Mouse (Mus musculus): ENCODE measurements around the gene Ube2h. TPM values are rescaled to one million over a fixed set of nuclear protein-coding genes. Genes with fewer than 3 reads are reported as not detected.
A peak's percentile ranks its signal among the peaks of the same experiment; 100 is the strongest.
"Not testable (repeated sequence)": the region's sequence is repeated elsewhere in the genome, so short reads cannot be mapped to it uniquely, and the experiment has no call there.

Ube2h gene
- total and polyA plus RNA-seq, 3 experiments, result 29.4 to 61.7 (median 61.5) TPM

DNA sequence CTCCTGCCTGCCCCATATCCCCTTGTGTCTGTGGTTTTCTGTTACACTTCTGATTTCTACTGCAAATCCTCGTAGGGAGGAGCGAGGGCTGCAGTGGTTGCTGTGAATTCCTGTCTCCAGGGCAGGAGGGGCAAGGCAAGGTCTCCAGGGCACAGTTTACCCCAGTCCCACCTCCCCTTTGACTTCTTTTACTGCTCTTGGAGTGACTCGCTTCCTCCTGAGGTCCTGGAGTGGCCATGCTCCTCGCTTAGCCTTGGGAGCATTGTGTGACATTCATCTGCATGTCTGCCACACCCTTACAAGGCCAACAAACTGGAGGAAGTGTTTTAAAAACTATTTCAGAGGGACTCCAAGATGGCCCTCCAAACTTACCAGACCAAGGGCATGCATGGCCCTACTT, 16.7 kb upstream of the Ube2h start:
- DNase-seq, result no peak
- no peaks in the 10 kb centered on the region for H3K79me2 ChIP-seq (replicated peaks; ENCODE audit: control insufficient read depth, insufficient read depth, low read length)
- no peak for TF ChIP-seq POLR2A (IDR thresholded peaks at IDR 0.05; ENCODE audit: insufficient read depth, low read depth, low read length)
- TF ChIP-seq CTCF (IDR thresholded peaks at IDR 0.05), result no peak
- no peak overlapping the region for H3K27ac ChIP-seq
- no peak overlapping the region for H3K4me3 ChIP-seq
- no peaks in the 10 kb centered on the region for H3K36me3 ChIP-seq (ENCODE audit: control insufficient read depth, insufficient read depth, low read length)
- H3K9ac ChIP-seq (ENCODE audit: low read depth, low read length), result no peak overlapping the region
- intact Hi-C loops (cut with DNase I), result no loop called here
- peaks cover 1% of the 10 kb centered on the region; the same call in 1 of the 2 replicates for H3K4me1 ChIP-seq (ENCODE audit: control insufficient read depth, insufficient read depth, low read length)
- 56% methylated on average over 4 of the region's 4 CpGs for WGBS
- no peaks in the 10 kb centered on the region for H3K27me3 ChIP-seq (ENCODE audit: control insufficient read depth, insufficient read depth, low read length)

DNA sequence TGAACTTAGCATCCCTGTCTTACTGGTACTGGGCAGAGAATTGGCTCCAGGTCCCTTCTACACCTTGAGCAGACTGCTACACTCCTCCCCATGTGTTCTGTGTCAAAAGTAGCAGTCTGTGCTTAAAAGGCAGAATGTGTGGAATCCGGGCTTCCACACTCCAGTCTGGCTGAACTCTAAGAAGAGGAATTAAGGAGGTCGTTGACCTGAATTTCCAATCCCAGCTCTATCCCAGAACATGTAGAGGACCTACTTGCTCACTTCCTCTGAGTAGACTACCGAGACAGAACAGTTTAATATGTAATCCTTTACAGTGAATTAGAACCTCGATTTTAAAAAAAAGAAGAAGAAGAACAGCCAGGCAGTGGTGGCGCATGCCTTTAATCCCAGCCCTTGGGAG, 14.9 kb upstream of the Ube2h start:
- H3K27ac ChIP-seq, result no peak overlapping the region
- no peak overlapping the region for H3K9ac ChIP-seq (ENCODE audit: low read depth, low read length)
- H3K4me1 ChIP-seq (ENCODE audit: control insufficient read depth, insufficient read depth, low read length), result no peaks in the 10 kb centered on the region
- no peak for DNase-seq
- H3K27me3 ChIP-seq (ENCODE audit: control insufficient read depth, insufficient read depth, low read length), result no peaks in the 10 kb centered on the region
- H3K79me2 ChIP-seq (replicated peaks; ENCODE audit: control insufficient read depth, insufficient read depth, low read length), result no peaks in the 10 kb centered on the region
- no peaks in the 10 kb centered on the region for H3K36me3 ChIP-seq (ENCODE audit: control insufficient read depth, insufficient read depth, low read length)
- WGBS, result 85% methylated on average over 5 of the region's 5 CpGs
- intact Hi-C loops (cut with DNase I), result no loop called here
- no peak overlapping the region for H3K4me3 ChIP-seq
- TF ChIP-seq EP300 (IDR thresholded peaks at IDR 0.05; ENCODE audit: insufficient read depth, low read depth, low read length) (no peak), POLR2A (IDR thresholded peaks at IDR 0.05; ENCODE audit: insufficient read depth, low read depth, low read length) (no peak), CTCF (IDR thresholded peaks at IDR 0.05) (no peak)

DNA sequence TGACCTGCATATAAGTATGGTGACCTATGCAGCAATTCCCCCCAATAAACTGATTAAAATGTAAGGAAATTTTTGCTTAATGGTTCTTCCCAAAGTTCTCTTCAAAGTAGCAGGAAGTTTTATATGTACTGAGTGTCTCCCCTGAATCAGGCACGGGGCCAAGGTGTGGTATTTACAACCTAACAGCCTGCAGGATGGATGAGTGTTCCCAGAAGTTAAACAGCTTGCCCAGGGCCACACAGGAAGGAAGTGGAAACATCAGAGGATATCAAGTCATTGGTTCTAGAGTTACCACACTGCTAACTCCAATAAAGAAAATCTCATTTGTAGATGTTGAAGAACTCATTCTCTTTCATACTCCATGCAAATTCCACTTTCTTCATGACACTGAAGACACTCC, 7.7 kb upstream of the Ube2h start:
- H3K27me3 ChIP-seq (ENCODE audit: control insufficient read depth, insufficient read depth, low read length), result no peaks in the 10 kb centered on the region
- TF ChIP-seq POLR2A (IDR thresholded peaks at IDR 0.05; ENCODE audit: insufficient read depth, low read depth, low read length), result no peak
- TF ChIP-seq EP300 (IDR thresholded peaks at IDR 0.05; ENCODE audit: insufficient read depth, low read depth, low read length), result no peak
- no peak overlapping the region for H3K9ac ChIP-seq (ENCODE audit: low read depth, low read length)
- no peak overlapping the region for H3K4me3 ChIP-seq
- no peak for DNase-seq
- no peaks in the 10 kb centered on the region for H3K79me2 ChIP-seq (replicated peaks; ENCODE audit: control insufficient read depth, insufficient read depth, low read length)
- intact Hi-C loops (cut with DNase I), result no loop called here
- no peaks in the 10 kb centered on the region for H3K36me3 ChIP-seq (ENCODE audit: control insufficient read depth, insufficient read depth, low read length)
- H3K4me1 ChIP-seq (ENCODE audit: control insufficient read depth, insufficient read depth, low read length), result no peaks in the 10 kb centered on the region
- H3K27ac ChIP-seq, result no peak overlapping the region
- WGBS, result 62% methylated on average over 1 of the region's 1 CpGs

DNA sequence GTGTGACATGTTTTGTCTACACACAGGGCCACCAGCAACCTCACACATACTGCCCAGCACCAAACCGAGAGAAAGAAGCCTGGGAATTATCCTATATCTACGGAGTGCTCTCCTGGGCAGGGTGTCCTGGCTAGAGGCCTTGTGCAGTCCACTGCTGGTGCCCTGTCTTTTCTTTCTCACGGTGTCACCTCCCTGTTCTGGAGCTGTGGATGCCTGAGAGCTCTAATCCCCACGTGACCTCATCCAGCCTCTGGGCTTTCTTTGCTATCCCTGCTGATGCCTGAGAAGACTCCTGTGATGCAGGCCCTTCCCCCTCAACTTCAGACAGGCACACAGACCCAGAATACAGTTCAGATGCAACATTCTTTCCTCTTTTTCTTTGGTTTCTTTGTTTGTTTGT, 4.4 kb upstream of the Ube2h start:
- no peaks in the 10 kb centered on the region for H3K27me3 ChIP-seq (ENCODE audit: control insufficient read depth, insufficient read depth, low read length)
- intact Hi-C loops (cut with DNase I), result loop anchor here (5.0 kb wide), 1 partner anchor 76 kb away; no protein-coding TSS in a partner anchor
- no peaks in the 10 kb centered on the region; the same call in 1 of the 2 replicates for H3K4me1 ChIP-seq (ENCODE audit: control insufficient read depth, insufficient read depth, low read length)
- DNase-seq, result no peak
- H3K9ac ChIP-seq (ENCODE audit: low read depth, low read length), result no peak overlapping the region
- H3K4me3 ChIP-seq, result no peak overlapping the region
- 63% methylated on average over 4 of the region's 4 CpGs for WGBS
- no peaks in the 10 kb centered on the region for H3K36me3 ChIP-seq (ENCODE audit: control insufficient read depth, insufficient read depth, low read length)
- H3K27ac ChIP-seq, result no peak overlapping the region
- H3K79me2 ChIP-seq (replicated peaks; ENCODE audit: control insufficient read depth, insufficient read depth, low read length), result no peaks in the 10 kb centered on the region
- TF ChIP-seq POLR2A (IDR thresholded peaks at IDR 0.05; ENCODE audit: insufficient read depth, low read depth, low read length) (no peak), CTCF (IDR thresholded peaks at IDR 0.05) (no peak), EP300 (IDR thresholded peaks at IDR 0.05; ENCODE audit: insufficient read depth, low read depth, low read length) (no peak)

DNA sequence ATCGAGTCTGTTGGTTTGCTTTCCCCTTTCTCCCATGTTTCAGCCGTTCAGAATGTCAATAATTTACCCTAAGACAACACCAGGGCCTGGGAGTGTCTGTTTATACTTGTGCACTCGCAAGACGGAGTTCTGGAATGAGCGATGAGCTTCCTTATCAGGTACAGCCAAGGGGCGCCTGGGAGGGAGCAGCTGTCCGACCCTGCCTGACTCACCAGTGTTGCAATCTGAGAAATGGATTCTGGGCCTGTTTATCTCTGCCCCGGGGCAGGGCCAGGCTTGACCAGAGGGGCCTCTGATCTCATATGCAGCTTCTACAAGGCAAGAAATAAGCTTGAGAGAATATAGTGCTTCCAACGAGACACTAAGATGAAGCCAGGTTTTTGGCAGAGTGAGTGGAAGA, 3.4 kb upstream of the Ube2h start:
- no peak overlapping the region for H3K27ac ChIP-seq
- intact Hi-C loops (cut with DNase I), result loop anchor here (5.0 kb wide), 1 partner anchor 75 kb away; no protein-coding TSS in a partner anchor
- no peak for TF ChIP-seq EP300 (IDR thresholded peaks at IDR 0.05; ENCODE audit: insufficient read depth, low read depth, low read length)
- no peak for TF ChIP-seq CTCF (IDR thresholded peaks at IDR 0.05)
- TF ChIP-seq POLR2A (IDR thresholded peaks at IDR 0.05; ENCODE audit: insufficient read depth, low read depth, low read length), result no peak
- peak; percentile 47 to 70 for DNase-seq
- H3K4me3 ChIP-seq, result no peak overlapping the region
- 29% methylated on average over 9 of the region's 9 CpGs for WGBS
- no peaks in the 10 kb centered on the region; the same call in 1 of the 2 replicates for H3K4me1 ChIP-seq (ENCODE audit: control insufficient read depth, insufficient read depth, low read length)
- no peaks in the 10 kb centered on the region for H3K27me3 ChIP-seq (ENCODE audit: control insufficient read depth, insufficient read depth, low read length)
- H3K9ac ChIP-seq (ENCODE audit: low read depth, low read length), result no peak overlapping the region
- H3K36me3 ChIP-seq (ENCODE audit: control insufficient read depth, insufficient read depth, low read length), result no peaks in the 10 kb centered on the region
- H3K79me2 ChIP-seq (replicated peaks; ENCODE audit: control insufficient read depth, insufficient read depth, low read length), result no peaks in the 10 kb centered on the region; the same call in 1 of the 2 replicates

DNA sequence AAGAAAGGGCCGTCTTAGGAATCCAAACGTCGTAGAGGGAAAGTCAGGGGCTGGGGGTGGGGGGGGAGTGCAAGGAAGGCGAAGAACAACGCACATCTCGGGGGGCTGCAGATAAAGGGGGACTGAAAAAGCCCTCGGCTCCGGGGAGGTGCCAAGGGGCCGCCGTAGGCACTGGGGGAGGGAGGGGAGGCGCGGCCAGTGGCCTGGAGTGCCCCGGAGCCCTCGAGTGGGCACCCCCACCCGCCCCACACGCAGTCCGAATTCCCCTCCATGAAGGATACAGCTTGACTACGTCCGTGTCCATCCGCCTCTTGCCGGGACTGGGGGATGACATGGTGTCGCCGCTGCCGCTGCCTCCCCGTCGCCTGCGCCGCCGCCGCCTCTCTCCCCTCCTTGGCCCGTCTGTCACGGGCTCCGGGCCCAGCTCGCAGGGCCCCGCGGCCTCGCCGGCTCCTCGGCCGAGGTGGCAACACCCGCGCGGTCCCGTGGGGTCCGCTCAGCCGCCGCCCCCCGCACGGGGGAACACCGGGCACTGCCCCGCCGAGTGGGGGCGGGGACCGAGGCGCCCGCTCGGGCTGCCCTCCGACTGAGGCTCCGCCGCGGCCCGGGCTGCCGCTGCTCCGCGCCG, 454 bp downstream of the Ube2h start:
- not testable (repeated sequence) for H3K79me2 ChIP-seq (replicated peaks; ENCODE audit: control insufficient read depth, insufficient read depth, low read length); H3K4me1 ChIP-seq (ENCODE audit: control insufficient read depth, insufficient read depth, low read length); H3K27me3 ChIP-seq (ENCODE audit: control insufficient read depth, insufficient read depth, low read length); DNase-seq
- Histone ChIP-seq H3K9ac (ENCODE audit: low read depth, low read length) (peak overlapping the region; percentile 84), H3K27ac (peak overlapping the region; percentile 93), H3K36me3 (ENCODE audit: control insufficient read depth, insufficient read depth, low read length) (peaks cover 15% of the 10 kb centered on the region), H3K4me3 (peak overlapping the region; percentile 76)
- intact Hi-C loops (cut with DNase I), result loop anchor here (5.0 kb wide), 2 partner anchors 37 to 53 kb away; no protein-coding TSS in a partner anchor
- under 1% methylated on average over 53 of the region's 66 CpGs for WGBS

Data from heart, adult 2 months (tissue).